Mouse (Mus musculus) limb, embryonic 13.5 days (tissue): ENCODE data around the gene Itpk1. TPM values are rescaled to one million over a fixed set of nuclear protein-coding genes. Genes with fewer than 3 reads are reported as not detected.

ENCODE experiments used
- ATAC-seq: fragments of 200-750 bp; cut with Nextera tagmentation; 2 replicates; pipeline ENCODE4 v1.8.0; 2017; ENCODE audit warnings: low read depth, moderate number of reproducible peaks, moderate TSS enrichment; ENCODE audit not compliant: low FRiP score
- H3K27ac ChIP-seq: fragments of 300-500 bp; sonication (generic); 2 replicates; pipeline ENCODE4 v1.5.1; 2015; ENCODE audit warnings: inconsistent platforms, mild to moderate bottlenecking, moderate library complexity
- H3K27me3 ChIP-seq: fragments of 300-500 bp; sonication (generic); 2 replicates; pipeline ENCODE4 v1.6.1; 2015; ENCODE audit warnings: mild to moderate bottlenecking, inconsistent platforms
- H3K36me3 ChIP-seq: fragments of 300-500 bp; sonication (generic); 2 replicates; pipeline ENCODE4 v1.6.1; 2015; ENCODE audit warnings: inconsistent platforms, mild to moderate bottlenecking, moderate library complexity
- H3K4me1 ChIP-seq: fragments of 300-500 bp; sonication (generic); 2 replicates; pipeline ENCODE4 v1.6.1; 2015; ENCODE audit warnings: inconsistent platforms
- H3K4me2 ChIP-seq: fragments of 300-500 bp; sonication (generic); replicated peaks from 2 replicates; pipeline ENCODE4 v1.6.1; 2015; ENCODE audit warnings: inconsistent platforms, mild to moderate bottlenecking, moderate library complexity
- H3K4me3 ChIP-seq: fragments of 300-500 bp; sonication (generic); 2 replicates; pipeline ENCODE4 v1.5.1; 2015; ENCODE audit warnings: moderate library complexity, mild to moderate bottlenecking, inconsistent platforms
- H3K9ac ChIP-seq: fragments of 300-500 bp; sonication (generic); 2 replicates; pipeline ENCODE4 v1.6.1; 2015; ENCODE audit warnings: mild to moderate bottlenecking, inconsistent platforms
- H3K9me3 ChIP-seq: fragments of 300-500 bp; sonication (generic); 2 replicates; pipeline ENCODE4 v1.6.1; 2016; ENCODE audit warnings: inconsistent platforms
- WGBS: fragments of 180-500 bp; shearing (Covaris S2); methylation state at CpG from one replicate; pipeline ENCODE4 v1.1.7; 2015; 5-methylcytosine and 5-hydroxymethylcytosine counted together
- polyA plus RNA-seq: library from polyadenylated mRNA; unstranded; fragments of >200 nt; fragmentation: Nextera tagmentation; extraction: Ambion mirVana; gene quantifications from 2 replicates; pipeline ENCODE4 v1.2.1, GENCODE M21; 2015

Itpk1 gene
- polyA plus RNA-seq, 1 experiment from 2014 or later, result 9.3 TPM

DNA sequence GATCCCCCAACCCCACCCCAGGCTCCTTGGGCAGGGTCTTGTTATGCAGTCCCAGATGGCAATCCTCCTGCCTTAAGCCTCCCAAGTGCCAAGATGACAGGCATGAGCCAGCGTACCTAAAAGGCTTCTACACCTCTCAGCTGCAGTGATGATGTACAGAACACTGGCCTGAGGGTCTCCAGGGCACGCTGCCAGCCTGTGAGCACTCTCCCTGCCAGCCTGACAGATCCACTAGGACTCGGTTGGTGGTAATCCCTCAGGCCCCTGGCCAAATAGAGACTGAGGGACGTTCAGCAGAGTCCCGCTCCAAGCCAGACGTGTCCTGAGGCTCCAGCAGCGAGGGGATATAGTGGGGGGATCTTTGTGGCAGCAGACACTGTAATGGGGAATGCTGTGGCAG, 131.7 kb downstream of the Itpk1 start:
- 69% methylated on average over 7 of the region's 7 CpGs for WGBS
- Histone ChIP-seq H3K4me3 (no peak overlapping the region), H3K27ac (no peak overlapping the region), H3K27me3 (no peaks in the 10 kb centered on the region), H3K4me2 (no peak overlapping the region), H3K9me3 (no peaks in the 10 kb centered on the region), H3K4me1 (no peaks in the 10 kb centered on the region), H3K9ac (no peak overlapping the region), H3K36me3 (peaks cover 52% of the 10 kb centered on the region)
- no peak for ATAC-seq

DNA sequence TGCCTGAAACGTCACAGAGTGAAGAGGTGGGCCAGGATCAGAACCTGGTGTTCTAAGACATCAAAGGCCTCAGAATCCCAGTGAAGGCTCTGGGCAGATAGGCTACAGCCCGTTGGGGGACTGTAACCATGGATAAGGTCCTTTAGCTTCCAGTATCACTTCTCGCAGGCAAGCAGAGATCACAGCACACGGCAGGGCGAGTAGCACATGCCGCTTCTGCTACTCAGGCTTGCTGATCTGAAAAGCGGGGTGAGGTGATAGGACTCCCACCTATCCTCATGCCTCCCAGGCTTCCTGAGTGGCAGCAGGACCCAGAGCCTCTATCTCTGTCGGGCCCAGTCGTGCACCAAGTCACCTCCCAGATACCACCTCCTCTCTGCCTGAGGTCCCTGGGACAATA, 133.1 kb downstream of the Itpk1 start:
- H3K27me3 ChIP-seq, result no peaks in the 10 kb centered on the region
- no peak for ATAC-seq
- no peak overlapping the region for H3K9ac ChIP-seq
- no peak overlapping the region for H3K4me2 ChIP-seq
- no peak overlapping the region for H3K4me3 ChIP-seq
- no peaks in the 10 kb centered on the region for H3K4me1 ChIP-seq
- H3K9me3 ChIP-seq, result no peaks in the 10 kb centered on the region
- H3K36me3 ChIP-seq, result peaks cover 41% of the 10 kb centered on the region
- 90% methylated on average over 9 of the region's 9 CpGs for WGBS
- H3K27ac ChIP-seq, result no peak overlapping the region

DNA sequence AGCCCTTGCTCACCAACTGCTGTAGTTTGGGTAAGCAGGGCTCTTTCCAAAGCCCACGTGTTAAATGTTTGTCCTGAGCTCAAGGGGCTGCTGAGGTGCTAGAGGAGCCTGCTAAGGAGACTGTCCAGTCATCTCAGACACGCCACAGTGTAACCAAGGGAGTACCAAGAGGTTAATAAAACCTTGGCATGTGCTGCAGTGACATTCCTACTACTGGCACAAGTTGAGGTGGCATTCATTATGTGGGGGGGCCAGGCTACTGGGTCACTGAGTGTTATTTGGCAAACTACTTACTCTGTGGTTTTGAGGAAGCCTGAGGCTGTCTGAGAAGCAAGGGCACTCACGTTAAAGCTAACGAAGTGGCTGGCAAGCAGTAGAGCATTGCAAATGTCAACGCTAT, 134.0 kb downstream of the Itpk1 start:
- 69% methylated on average over 5 of the region's 5 CpGs for whole genome bisulfite sequencing
- no peaks in the 10 kb centered on the region for H3K4me1 ChIP-seq

DNA sequence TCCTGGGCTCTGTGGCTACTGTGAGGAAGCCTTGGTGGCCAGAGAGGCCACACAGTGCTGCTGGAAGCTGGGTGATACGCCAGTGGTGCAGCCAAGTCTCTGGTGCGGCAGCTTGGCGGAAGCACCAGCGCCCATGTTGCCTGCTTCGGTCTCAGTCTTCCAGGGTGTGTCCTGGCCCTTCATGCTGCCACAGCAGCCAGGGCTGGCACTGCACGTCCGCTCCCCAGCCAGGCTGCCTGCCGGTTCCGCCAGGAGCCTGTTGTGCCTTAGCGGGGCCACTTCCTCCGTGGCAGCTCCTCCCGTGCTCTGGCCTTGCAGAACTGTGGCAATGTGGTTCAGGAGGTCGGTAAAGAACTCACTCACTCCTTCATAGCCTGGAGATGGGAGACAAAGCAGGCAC, 134.6 kb downstream of the Itpk1 start:
- no peak overlapping the region for H3K4me2 ChIP-seq
- no peaks in the 10 kb centered on the region for H3K4me1 ChIP-seq
- H3K4me3 ChIP-seq, result no peak overlapping the region
- no peaks in the 10 kb centered on the region for H3K27me3 ChIP-seq
- H3K36me3 ChIP-seq, result peaks cover 35% of the 10 kb centered on the region; the same call in 1 of the 2 replicates
- H3K9ac ChIP-seq, result no peak overlapping the region
- H3K9me3 ChIP-seq, result no peaks in the 10 kb centered on the region
- no peak overlapping the region for H3K27ac ChIP-seq
- 84% methylated on average over 13 of the region's 13 CpGs for whole genome bisulfite sequencing
- no peak for ATAC-seq

More for the DNA sequence above, 134.0 kb downstream of the Itpk1 start:
- H3K9ac ChIP-seq, result no peak overlapping the region
- no peak overlapping the region for H3K4me3 ChIP-seq
- H3K27ac ChIP-seq, result no peak overlapping the region
- H3K4me2 ChIP-seq, result no peak overlapping the region
- no peak for ATAC-seq
- H3K9me3 ChIP-seq, result no peaks in the 10 kb centered on the region
- peaks cover 35% of the 10 kb centered on the region; the same call in 1 of the 2 replicates for H3K36me3 ChIP-seq
- no peaks in the 10 kb centered on the region for H3K27me3 ChIP-seq

DNA sequence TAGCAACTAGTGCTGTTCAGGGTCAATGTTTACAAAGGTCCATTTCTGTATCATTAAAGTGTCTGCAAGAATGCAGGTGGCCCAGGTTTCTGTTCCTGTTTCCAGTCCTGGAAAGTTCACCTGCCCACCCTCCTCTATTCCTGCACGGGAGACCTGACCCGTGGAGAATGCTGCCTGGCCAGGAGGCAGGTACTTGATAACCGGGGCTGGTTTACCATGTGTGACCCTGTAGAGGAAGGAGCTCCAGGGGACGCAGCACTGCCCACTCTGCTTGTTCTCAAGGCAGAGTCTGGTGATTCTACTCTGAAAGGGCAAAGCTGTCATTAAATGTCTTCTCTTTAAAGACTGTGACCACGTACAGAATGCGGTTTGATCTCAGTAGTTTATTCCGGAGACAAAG, 136.5 kb downstream of the Itpk1 start:
- 80% methylated on average over 7 of the region's 7 CpGs for WGBS
- ATAC-seq, result no peak
- no peak overlapping the region for H3K9ac ChIP-seq

DNA sequence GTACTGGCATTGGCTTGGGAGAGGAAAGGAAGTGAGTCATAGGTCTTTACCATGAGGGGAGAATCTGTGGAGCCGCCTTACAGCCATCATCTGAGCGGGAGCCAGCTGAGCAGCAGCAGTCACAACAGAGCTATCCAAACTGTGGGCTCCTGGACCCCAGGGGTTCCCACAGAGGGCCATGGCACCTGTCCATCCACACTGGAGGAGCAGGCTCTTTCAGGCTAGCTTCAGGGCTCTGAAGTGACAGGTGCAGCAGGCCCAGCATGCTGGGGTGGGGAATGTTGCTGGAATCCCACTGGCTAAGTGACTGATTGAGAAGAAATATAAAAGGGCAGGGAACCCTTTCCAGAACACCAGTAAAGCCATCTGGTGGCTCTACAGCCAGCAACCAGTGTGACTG, 137.8 kb downstream of the Itpk1 start:
- WGBS, result 78% methylated on average over 2 of the region's 2 CpGs
- Histone ChIP-seq H3K27ac (no peak overlapping the region), H3K9me3 (no peaks in the 10 kb centered on the region), H3K4me1 (no peaks in the 10 kb centered on the region), H3K27me3 (0 out of 2 replicates have a peak, but pooled peaks cover 4% of the 10 kb centered on the region), H3K4me3 (no peak overlapping the region), H3K4me2 (no peak overlapping the region), H3K36me3 (peaks cover 13% of the 10 kb centered on the region; the same call in 1 of the 2 replicates), H3K9ac (no peak overlapping the region)
- ATAC-seq, result no peak

More for the DNA sequence above, 136.5 kb downstream of the Itpk1 start:
- Histone ChIP-seq H3K9me3 (no peaks in the 10 kb centered on the region), H3K4me1 (no peaks in the 10 kb centered on the region), H3K4me2 (no peak overlapping the region), H3K36me3 (peaks cover 25% of the 10 kb centered on the region; the same call in 1 of the 2 replicates), H3K27me3 (0 out of 2 replicates have a peak, but pooled peaks cover 4% of the 10 kb centered on the region), H3K27ac (no peak overlapping the region), H3K4me3 (no peak overlapping the region)

DNA sequence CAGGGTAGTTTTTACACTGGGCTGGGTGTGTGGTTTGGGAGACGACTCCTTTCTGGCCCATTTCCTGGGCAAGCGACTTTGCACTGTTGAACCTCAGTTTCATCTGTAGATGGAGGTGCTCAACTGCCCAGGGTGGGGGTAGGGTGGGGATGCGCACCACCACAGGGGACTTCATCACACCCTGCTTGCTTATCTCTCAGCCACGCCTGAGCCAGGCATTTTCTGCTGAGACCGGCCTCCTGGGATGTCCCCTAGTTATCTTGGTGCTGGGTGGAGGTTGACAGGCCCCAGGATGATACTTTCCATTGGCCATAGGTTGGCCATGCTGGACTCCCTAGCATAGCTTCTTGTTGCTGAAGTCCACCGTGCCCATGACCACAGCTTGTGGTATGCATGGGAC, 139.6 kb downstream of the Itpk1 start:
- Histone ChIP-seq H3K4me2 (no peak overlapping the region), H3K4me3 (no peak overlapping the region), H3K9me3 (no peaks in the 10 kb centered on the region), H3K27me3 (0 out of 2 replicates have a peak, but pooled peaks cover 4% of the 10 kb centered on the region), H3K27ac (no peak overlapping the region), H3K36me3 (peaks cover 5% of the 10 kb centered on the region; the same call in 1 of the 2 replicates), H3K4me1 (no peaks in the 10 kb centered on the region), H3K9ac (no peak overlapping the region)
- 83% methylated on average over 6 of the region's 6 CpGs for WGBS
- ATAC-seq, result no peak

DNA sequence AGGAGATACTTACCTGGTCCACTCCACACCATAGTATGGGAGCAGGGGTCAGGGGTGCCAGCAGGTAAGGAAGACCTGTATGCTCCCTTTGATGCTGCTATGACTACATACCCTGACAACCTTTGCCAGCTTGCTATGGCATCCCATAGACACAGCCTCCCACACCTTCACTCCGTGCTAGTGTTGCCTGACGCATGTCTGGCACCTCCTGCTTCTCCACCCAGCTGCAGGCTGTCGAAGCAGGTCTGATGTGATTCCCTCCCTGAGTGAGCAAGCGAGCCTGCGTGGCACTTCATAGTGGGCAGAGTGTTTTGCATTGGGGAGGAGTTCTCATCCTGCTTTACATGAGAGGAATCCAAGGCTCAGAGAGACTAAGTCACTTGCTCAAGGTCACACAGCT, 147.4 kb downstream of the Itpk1 start:
- peaks cover 8% of the 10 kb centered on the region for H3K4me1 ChIP-seq
- ATAC-seq, result no peak
- 87% methylated on average over 5 of the region's 5 CpGs for WGBS

DNA sequence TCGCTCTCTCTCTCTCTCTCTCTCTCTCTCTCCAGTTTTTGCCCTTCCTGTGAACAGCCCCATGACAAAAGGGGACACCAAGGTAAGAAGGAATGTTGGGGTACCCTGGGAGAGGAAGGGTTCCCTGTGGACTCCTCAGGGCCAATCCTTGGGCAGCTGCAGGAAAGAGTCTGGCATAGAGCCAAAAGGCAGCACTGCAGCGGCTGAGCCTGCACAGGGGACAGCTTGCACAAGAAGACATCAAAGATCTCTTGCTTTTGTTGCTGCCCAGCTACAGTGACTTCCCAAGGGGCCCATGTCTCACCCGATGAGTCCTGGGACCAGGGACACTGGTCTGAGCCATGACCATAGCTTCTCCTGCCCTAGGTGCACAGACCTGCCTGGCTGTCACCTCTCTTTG, 148.9 kb downstream of the Itpk1 start:
- no peaks in the 10 kb centered on the region for H3K36me3 ChIP-seq
- peaks cover 54% of the 10 kb centered on the region for H3K27me3 ChIP-seq
- peaks cover 8% of the 10 kb centered on the region for H3K4me1 ChIP-seq
- no peaks in the 10 kb centered on the region for H3K9me3 ChIP-seq
- WGBS, result 64% methylated on average over 3 of the region's 3 CpGs
- H3K9ac ChIP-seq, result no peak overlapping the region
- H3K27ac ChIP-seq, result no peak overlapping the region
- H3K4me3 ChIP-seq, result no peak overlapping the region
- no peak for ATAC-seq
- H3K4me2 ChIP-seq, result no peak overlapping the region

More for the DNA sequence above, 147.4 kb downstream of the Itpk1 start:
- Histone ChIP-seq H3K9me3 (no peaks in the 10 kb centered on the region), H3K36me3 (no peaks in the 10 kb centered on the region), H3K27me3 (peaks cover 39% of the 10 kb centered on the region), H3K9ac (no peak overlapping the region), H3K4me3 (no peak overlapping the region), H3K27ac (no peak overlapping the region), H3K4me2 (no peak overlapping the region)

DNA sequence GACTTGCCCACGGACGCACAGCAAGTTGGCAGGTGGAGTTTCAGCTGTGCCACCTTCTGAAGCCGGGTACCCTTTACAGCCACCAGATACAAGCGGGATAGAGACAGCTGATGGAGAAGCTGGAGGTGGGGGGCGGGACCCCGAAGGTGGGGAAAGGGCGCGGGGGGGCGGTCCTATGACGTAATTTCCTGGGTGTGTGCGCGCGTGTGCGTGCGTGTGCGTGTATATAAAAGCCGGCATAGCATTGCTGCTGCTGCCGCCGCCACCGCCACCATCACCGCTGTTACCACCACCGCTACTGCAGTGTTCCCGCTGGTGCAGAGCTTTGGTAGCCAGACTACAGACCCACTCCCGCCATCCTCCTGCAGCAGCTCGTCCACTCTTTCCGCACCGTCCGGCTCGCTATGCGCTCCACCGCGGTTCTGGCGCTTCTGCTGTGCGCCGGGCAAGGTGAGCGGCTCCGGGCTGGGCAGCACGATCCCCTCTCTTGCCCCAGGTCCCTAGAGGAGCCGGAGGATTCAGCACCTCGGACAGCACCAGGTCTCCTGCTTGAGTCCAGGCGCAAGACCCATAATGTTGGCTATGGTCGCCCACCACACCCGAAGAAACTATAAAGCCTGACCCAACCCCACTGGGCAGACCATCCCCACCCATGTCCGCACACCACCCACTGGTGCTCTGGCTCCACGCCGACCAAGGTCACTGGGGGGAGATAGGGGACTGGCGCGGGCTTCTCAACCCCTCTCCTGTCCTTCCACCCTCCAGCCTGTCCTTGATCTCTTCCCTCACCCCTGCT, 149.8 kb downstream of the Itpk1 start, which contains the start of gene Chga:
TSS of gene Chga (plus strand) at position 249 of the 796 bp plus-strand sequence.
- Histone ChIP-seq H3K27ac (no peak within 1 kb of the TSS), H3K4me3 (peak within 1 kb of the TSS; percentile 35), H3K27me3 (peaks cover 56% of the 10 kb centered on the region), H3K4me1 (peaks cover 8% of the 10 kb centered on the region), H3K9ac (no peak within 1 kb of the TSS), H3K9me3 (no peaks in the 10 kb centered on the region), H3K4me2 (peak within 1 kb of the TSS; percentile 57), H3K36me3 (no peaks in the 10 kb centered on the region)
- WGBS, result 3% methylated on average over 48 of the region's 48 CpGs
- peak; percentile 75 for ATAC-seq

DNA sequence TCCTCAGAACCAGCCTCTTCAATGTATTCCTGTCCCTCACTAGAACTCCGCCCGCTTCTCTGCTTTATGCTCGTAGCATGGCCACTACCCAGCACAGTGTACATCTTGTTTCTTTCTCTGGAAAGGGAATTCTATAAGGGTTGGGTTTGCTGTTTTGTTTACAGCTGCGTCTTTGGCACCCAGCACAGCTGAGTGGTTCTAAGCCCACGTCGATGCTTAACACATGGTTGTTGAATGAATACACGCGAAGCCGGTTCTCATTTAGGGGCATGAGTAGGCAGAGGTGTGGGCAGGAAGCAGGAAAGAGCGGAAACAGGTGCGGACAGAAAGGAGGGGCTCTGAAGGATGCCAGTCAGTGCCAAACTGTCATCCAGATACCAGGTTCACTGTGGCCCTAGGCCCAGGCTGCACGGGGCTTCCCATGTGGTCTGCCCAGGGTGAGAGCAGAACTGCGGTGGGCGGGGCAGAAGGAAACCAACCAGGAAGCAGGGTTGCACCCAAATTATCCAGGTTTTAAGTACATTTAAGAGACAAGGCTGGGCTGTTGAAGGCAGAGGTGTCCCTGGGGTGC, 150.9 kb downstream of the Itpk1 start:
- H3K27me3 ChIP-seq, result peaks cover 56% of the 10 kb centered on the region
- H3K4me3 ChIP-seq, result no peak overlapping the region
- H3K36me3 ChIP-seq, result no peaks in the 10 kb centered on the region
- no peaks in the 10 kb centered on the region for H3K9me3 ChIP-seq
- WGBS, result 75% methylated on average over 14 of the region's 14 CpGs
- H3K27ac ChIP-seq, result no peak overlapping the region
- H3K9ac ChIP-seq, result no peak overlapping the region
- ATAC-seq, result no peak
- H3K4me2 ChIP-seq, result no peak overlapping the region
- H3K4me1 ChIP-seq, result peaks cover 8% of the 10 kb centered on the region

DNA sequence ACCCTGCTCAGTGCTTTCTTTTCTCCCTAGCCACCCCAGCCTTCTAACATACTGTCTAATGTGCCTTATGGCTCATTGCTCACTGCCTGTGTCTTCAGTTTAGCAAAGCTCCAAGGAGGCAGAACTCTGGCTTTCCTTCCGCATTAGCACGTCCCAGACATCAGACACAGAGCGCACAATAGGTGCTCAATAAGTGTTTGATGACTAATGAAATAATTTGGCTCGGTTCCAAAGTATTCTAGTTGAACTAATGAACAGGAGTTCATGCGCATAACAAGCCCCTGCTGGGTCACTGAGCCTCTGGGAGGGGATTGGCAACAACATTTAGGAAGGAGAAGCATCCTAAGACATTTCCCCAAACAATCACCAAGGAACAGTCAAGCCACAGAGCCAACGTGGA, 152.7 kb downstream of the Itpk1 start:
- Histone ChIP-seq H3K9me3 (no peaks in the 10 kb centered on the region), H3K4me1 (peaks cover 8% of the 10 kb centered on the region), H3K27ac (no peak overlapping the region), H3K4me2 (no peak overlapping the region), H3K4me3 (no peak overlapping the region), H3K27me3 (peaks cover 58% of the 10 kb centered on the region), H3K36me3 (no peaks in the 10 kb centered on the region), H3K9ac (no peak overlapping the region)
- ATAC-seq, result no peak
- 75% methylated on average over 6 of the region's 6 CpGs for WGBS
